Mouse (Mus musculus) liver, embryonic 16.5 days (tissue): ENCODE measurements around the gene Tlnrd1. TPM values are rescaled to one million over a fixed set of nuclear protein-coding genes. Genes with fewer than 3 reads are reported as not detected.

ENCODE experiments used
- ATAC-seq: fragments of 200-750 bp; cut with Nextera tagmentation; 2 replicates; pipeline ENCODE4 v1.8.0; 2017; ENCODE audit warnings: low read depth, mild to moderate bottlenecking, moderate number of reproducible peaks, moderate library complexity
- H3K27ac ChIP-seq: fragments of 300-500 bp; sonication (generic); 2 replicates; pipeline ENCODE4 v1.5.1; 2014; ENCODE audit warnings: mild to moderate bottlenecking, low read length
- H3K27me3 ChIP-seq: fragments of 300-500 bp; sonication (generic); 2 replicates; pipeline ENCODE4 v1.6.1; 2014; ENCODE audit warnings: low read depth, low read length, mixed read lengths; ENCODE audit not compliant: control insufficient read depth, insufficient read depth
- H3K36me3 ChIP-seq: fragments of 300-500 bp; sonication (generic); 2 replicates; pipeline ENCODE4 v1.6.1; 2014; ENCODE audit warnings: mild to moderate bottlenecking; ENCODE audit not compliant: control insufficient read depth, insufficient read depth
- H3K4me1 ChIP-seq: fragments of 300-500 bp; sonication (generic); 2 replicates; pipeline ENCODE4 v1.6.1; 2014; ENCODE audit warnings: low read depth, low read length, mixed read lengths; ENCODE audit not compliant: control insufficient read depth
- H3K4me2 ChIP-seq: fragments of 300-500 bp; sonication (generic); 2 replicates; pipeline ENCODE4 v1.6.1; 2014; ENCODE audit warnings: low read depth, low read length, mixed read lengths
- H3K4me3 ChIP-seq: fragments of 300-500 bp; sonication (generic); 2 replicates; pipeline ENCODE4 v1.5.1; 2014; ENCODE audit warnings: low read depth, mild to moderate bottlenecking, low read length
- H3K9ac ChIP-seq: fragments of 300-500 bp; sonication (generic); 2 replicates; pipeline ENCODE4 v1.6.1; 2014; ENCODE audit warnings: low read depth, low read length
- H3K9me3 ChIP-seq: fragments of 300-500 bp; sonication (generic); replicated peaks from 2 replicates; pipeline ENCODE4 v1.6.1; 2016; ENCODE audit warnings: low read length; ENCODE audit not compliant: control insufficient read depth
- WGBS: fragments of 180-500 bp; shearing (Covaris S2); extraction: QIAGEN DNeasy Blood & Tissue Kit; methylation state at CpG from one replicate; pipeline ENCODE4 v1.1.7; 2014; ENCODE audit not compliant: insufficient replicate concordance; 5-methylcytosine and 5-hydroxymethylcytosine counted together
- polyA plus RNA-seq: library from polyadenylated mRNA; unstranded; fragments of >200 nt; fragmentation: Nextera tagmentation; extraction: Ambion mirVana; gene quantifications from 2 replicates; pipeline ENCODE4 v1.2.1, GENCODE M21; 2015

The Tlnrd1 gene
- polyA plus RNA-seq, 1 experiment from 2014 or later = 7.2 TPM

GRCm38 (mm10) chr7:83886366-83887129 is 2.4 kb upstream of the Tlnrd1 start:
- Histone ChIP-seq H3K27ac (peak overlapping the region; percentile 99), H3K4me3 (peak overlapping the region; percentile 77; the same call in 1 of the 2 replicates), H3K9me3 (no peaks in the 10 kb centered on the region), H3K4me1 (peaks cover 50% of the 10 kb centered on the region), H3K4me2 (peak overlapping the region; percentile 82), H3K27me3 (no peaks in the 10 kb centered on the region), H3K9ac (peak overlapping the region; percentile 22), H3K36me3 (peaks cover 10% of the 10 kb centered on the region)
- 77% methylated on average over 6 of the region's 6 CpGs for WGBS
- no peak for ATAC-seq

DNA sequence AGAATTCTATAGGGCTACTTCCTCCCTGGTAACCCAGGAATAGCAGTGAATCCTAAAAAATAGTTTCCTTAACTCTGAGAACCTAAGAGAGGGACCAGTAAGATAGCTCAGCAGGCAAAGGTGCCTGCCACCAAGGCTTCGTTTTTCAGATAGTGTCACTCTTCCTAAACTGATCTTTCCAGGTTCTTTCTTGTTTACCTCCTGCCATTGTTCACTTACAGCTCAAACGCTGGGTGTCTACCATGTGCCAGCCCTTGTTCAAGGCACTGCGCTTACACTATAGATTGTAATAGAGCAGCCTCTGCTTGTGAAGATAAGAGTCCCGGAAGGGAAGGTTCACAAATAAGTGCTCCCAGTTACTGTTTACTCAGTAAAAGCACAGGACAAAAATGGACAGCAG is 1.7 kb upstream of the Tlnrd1 start:
- H3K27me3 ChIP-seq = no peaks in the 10 kb centered on the region
- peak overlapping the region; percentile 82 for H3K4me2 ChIP-seq
- peaks cover 53% of the 10 kb centered on the region for H3K4me1 ChIP-seq
- ATAC-seq = peak; percentile 44
- peaks cover 11% of the 10 kb centered on the region for H3K36me3 ChIP-seq
- peak overlapping the region; percentile 77 for H3K4me3 ChIP-seq
- H3K9ac ChIP-seq = peak overlapping the region; percentile 54
- H3K9me3 ChIP-seq = no peaks in the 10 kb centered on the region
- 11% methylated on average over 4 of the region's 4 CpGs for WGBS
- peak overlapping the region; percentile 99 for H3K27ac ChIP-seq

- WGBS = 6% methylated on average over 6 of the region's 6 CpGs
- Histone ChIP-seq H3K9ac (peak overlapping the region; percentile 88), H3K9me3 (no peaks in the 10 kb centered on the region), H3K4me3 (peak overlapping the region; percentile 77), H3K27me3 (no peaks in the 10 kb centered on the region), H3K4me2 (peak overlapping the region; percentile 82), H3K4me1 (peaks cover 58% of the 10 kb centered on the region), H3K27ac (peak overlapping the region; percentile 99), H3K36me3 (peaks cover 11% of the 10 kb centered on the region)
- ATAC-seq = peak; percentile 39
These were observed 922 bp upstream of the Tlnrd1 start for GRCm38 (mm10) chr7:83884921-83885532.

- Histone ChIP-seq H3K27ac (peak overlapping the region; percentile 99), H3K9ac (peak overlapping the region; percentile 88), H3K27me3 (no peaks in the 10 kb centered on the region), H3K36me3 (peaks cover 11% of the 10 kb centered on the region), H3K4me1 (peaks cover 53% of the 10 kb centered on the region), H3K4me3 (peak overlapping the region; percentile 77), H3K9me3 (no peaks in the 10 kb centered on the region), H3K4me2 (peak overlapping the region; percentile 82)
- peak; percentile 81 for ATAC-seq
- under 1% methylated on average over 81 of the region's 91 CpGs for WGBS
These were observed 657 bp downstream of the Tlnrd1 start for GRCm38 (mm10) chr7:83883276-83884020.

DNA sequence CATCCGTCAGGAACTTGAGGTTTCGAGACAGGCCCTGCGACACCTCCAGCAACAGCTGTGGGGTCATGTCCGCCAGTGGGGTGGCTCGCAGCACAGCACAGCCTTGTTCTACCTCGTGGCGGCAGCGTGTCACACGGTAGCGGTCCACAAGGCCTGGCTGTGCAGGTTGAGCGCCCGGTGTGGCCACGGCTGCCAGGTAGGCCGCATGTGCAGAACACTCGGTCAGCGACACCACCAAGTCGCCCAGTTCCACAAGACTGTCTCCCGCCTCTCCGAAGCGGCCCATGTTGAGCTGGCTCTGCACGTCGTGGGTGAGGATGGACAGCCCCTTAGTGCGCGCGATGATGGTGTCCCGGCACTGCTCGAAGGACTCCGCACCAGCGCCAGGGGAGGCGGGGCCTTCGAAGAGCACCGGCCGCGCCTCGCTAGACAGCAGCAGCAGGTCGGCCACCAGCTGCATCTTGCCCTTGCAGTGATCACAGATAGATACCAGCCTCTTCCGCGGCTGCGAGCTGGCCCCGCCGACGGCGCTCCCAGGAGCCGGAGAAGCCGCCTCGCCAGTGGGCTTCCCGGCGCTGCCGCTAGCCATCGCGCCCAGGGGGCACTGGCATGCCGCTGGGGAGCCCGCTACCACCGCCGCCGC is 1.4 kb downstream of the Tlnrd1 start:
- H3K9ac ChIP-seq = peak overlapping the region; percentile 88
- H3K4me1 ChIP-seq = peaks cover 58% of the 10 kb centered on the region
- H3K36me3 ChIP-seq = peaks cover 11% of the 10 kb centered on the region
- ATAC-seq = peak; percentile 35
- WGBS = 18% methylated on average over 55 of the region's 56 CpGs
- peak overlapping the region; percentile 99 for H3K27ac ChIP-seq
- peak overlapping the region; percentile 82 for H3K4me2 ChIP-seq
- peak overlapping the region; percentile 77 for H3K4me3 ChIP-seq
- H3K9me3 ChIP-seq = no peaks in the 10 kb centered on the region
- H3K27me3 ChIP-seq = no peaks in the 10 kb centered on the region

GRCm38 (mm10) chr7:83882150-83882632 is 1.9 kb downstream of the Tlnrd1 start:
- Histone ChIP-seq H3K4me2 (peak overlapping the region; percentile 82), H3K9ac (peak overlapping the region; percentile 88), H3K27ac (peak overlapping the region; percentile 99; the same call in 1 of the 2 replicates), H3K36me3 (peaks cover 14% of the 10 kb centered on the region), H3K9me3 (no peaks in the 10 kb centered on the region), H3K4me1 (peaks cover 56% of the 10 kb centered on the region), H3K4me3 (peak overlapping the region; percentile 77), H3K27me3 (no peaks in the 10 kb centered on the region)
- WGBS = 89% methylated on average over 35 of the region's 35 CpGs
- ATAC-seq = no peak

GRCm38 (mm10) chr7:83878676-83879448 is 5.2 kb downstream of the Tlnrd1 start:
- H3K9ac ChIP-seq = no peak overlapping the region; the same call in 1 of the 2 replicates
- no peaks in the 10 kb centered on the region for H3K9me3 ChIP-seq
- H3K27ac ChIP-seq = peak overlapping the region; percentile 12; the same call in 1 of the 2 replicates
- no peak for ATAC-seq
- H3K4me3 ChIP-seq = no peak overlapping the region
- 38% methylated on average over 5 of the region's 5 CpGs for WGBS
- H3K36me3 ChIP-seq = peaks cover 14% of the 10 kb centered on the region
- H3K4me2 ChIP-seq = no peak overlapping the region
- peaks cover 35% of the 10 kb centered on the region for H3K4me1 ChIP-seq
- H3K27me3 ChIP-seq = no peaks in the 10 kb centered on the region

- no peaks in the 10 kb centered on the region for H3K27me3 ChIP-seq
- H3K4me1 ChIP-seq = peaks cover 28% of the 10 kb centered on the region
- no peaks in the 10 kb centered on the region for H3K9me3 ChIP-seq
- no peak overlapping the region for H3K27ac ChIP-seq
- no peak overlapping the region for H3K4me2 ChIP-seq
- no peak overlapping the region for H3K9ac ChIP-seq
- peak; percentile 15; the same call in 1 of the 2 replicates for ATAC-seq
- WGBS = 63% methylated on average over 3 of the region's 3 CpGs
- H3K36me3 ChIP-seq = peaks cover 9% of the 10 kb centered on the region
- no peak overlapping the region for H3K4me3 ChIP-seq
These were observed 7.0 kb downstream of the Tlnrd1 start for GRCm38 (mm10) chr7:83877088-83877487.
